15 mouse cellular contexts compared by ENCODE assay signal in the genomic region with DNA sequence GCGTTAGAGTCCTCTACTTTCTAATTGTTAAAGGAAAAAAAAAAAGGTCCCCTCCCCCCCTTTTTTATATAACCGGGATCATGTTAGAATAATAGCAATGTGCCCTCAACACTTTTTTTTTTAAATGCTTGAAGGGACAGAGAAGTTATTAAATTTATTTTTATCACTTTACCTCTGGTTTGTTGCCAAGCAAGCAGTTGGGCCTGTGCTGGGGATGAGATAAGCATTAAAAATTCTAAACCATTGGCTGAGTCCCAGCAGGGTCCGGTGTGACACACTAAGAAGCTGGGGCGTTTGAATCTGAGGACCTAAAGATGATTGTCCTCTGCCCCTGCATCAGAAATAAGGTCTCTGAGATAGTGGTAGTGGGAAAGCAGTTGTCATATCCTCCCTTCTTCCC.
DNase-seq lines count a peak whose midpoint lies in the region; ATAC-seq and TF ChIP-seq lines count a peak whose summit lies in the region.
"Had no signal": no experiment of that assay in that cellular context is flagged by ENCODE, and none has a peak within 500 bp of the region (broad histone marks: within the 10 kb centered on the region; RNA-seq: fewer than 3 reads in every experiment).

No protein-coding gene starts in this region.

- DNase-seq in cerebellum, adult 9-11 months = peak; percentile 7
- no peak for DNase-seq in cerebellum, adult 18-20 months
- no peak for DNase-seq in hindbrain, embryonic 14.5 days (ENCODE audit: low spot score)
- no peak for DNase-seq in midbrain, postnatal 0 days (ENCODE audit: low spot score)
- DNase-seq: gastrocnemius, adult 2 months; heart, adult 11 months; liver; thymus, postnatal 36 days had no signal

- 69% methylated on average over 4 of the region's 4 CpGs for WGBS in hindbrain, embryonic 14.5 days
- 82% methylated on average over 4 of the region's 4 CpGs for WGBS in hindbrain, embryonic 12.5 days
- 81% methylated on average over 4 of the region's 4 CpGs for WGBS in midbrain, embryonic 15.5 days
- 59% methylated on average over 4 of the region's 4 CpGs for WGBS in midbrain, postnatal 0 days

- no peak overlapping the region for H3K4me3 ChIP-seq in hindbrain, embryonic 14.5 days (replicated peaks; ENCODE audit: low read length)
- no peak overlapping the region for H3K4me3 ChIP-seq in hindbrain, embryonic 12.5 days
- no peak overlapping the region for H3K4me3 ChIP-seq in midbrain, embryonic 15.5 days
- no peak overlapping the region for H3K4me3 ChIP-seq in midbrain, postnatal 0 days (ENCODE audit: low read depth, low read length)
- H3K4me3 ChIP-seq: embryonic facial prominence, embryonic 13.5 days; forebrain, embryonic 12.5 days; gastrocnemius, adult 2 months; stomach, embryonic 15.5 days had no signal

- H3K4me1 ChIP-seq in hindbrain, embryonic 14.5 days (replicated peaks; ENCODE audit: control insufficient read depth, insufficient read depth, low read length) = no peaks in the 10 kb centered on the region
- H3K4me1 ChIP-seq in hindbrain, embryonic 12.5 days = no peaks in the 10 kb centered on the region
- no peaks in the 10 kb centered on the region for H3K4me1 ChIP-seq in midbrain, embryonic 15.5 days
- no peaks in the 10 kb centered on the region for H3K4me1 ChIP-seq in midbrain, postnatal 0 days (ENCODE audit: insufficient read depth, low read length)
- H3K4me1 ChIP-seq: embryonic facial prominence, embryonic 13.5 days; forebrain, embryonic 12.5 days; stomach, embryonic 15.5 days had no signal

- no peaks in the 10 kb centered on the region for H3K9me3 ChIP-seq in hindbrain, embryonic 14.5 days (ENCODE audit: control insufficient read depth, low read length)
- no peaks in the 10 kb centered on the region for H3K9me3 ChIP-seq in hindbrain, embryonic 12.5 days (replicated peaks)
- H3K9me3 ChIP-seq in midbrain, embryonic 15.5 days = no peaks in the 10 kb centered on the region
- H3K9me3 ChIP-seq in midbrain, postnatal 0 days (ENCODE audit: low read length) = no peaks in the 10 kb centered on the region
- H3K9me3 ChIP-seq: embryonic facial prominence, embryonic 13.5 days; forebrain, embryonic 12.5 days; stomach, embryonic 15.5 days had no signal

- H3K27me3 ChIP-seq in hindbrain, embryonic 14.5 days (ENCODE audit: control insufficient read depth, insufficient read depth, low read length) = no peaks in the 10 kb centered on the region
- H3K27me3 ChIP-seq in hindbrain, embryonic 12.5 days = no peaks in the 10 kb centered on the region
- no peaks in the 10 kb centered on the region for H3K27me3 ChIP-seq in midbrain, embryonic 15.5 days (replicated peaks)
- H3K27me3 ChIP-seq in midbrain, postnatal 0 days (ENCODE audit: insufficient read depth, low read length) = no peaks in the 10 kb centered on the region
- H3K27me3 ChIP-seq: forebrain, embryonic 12.5 days; stomach, embryonic 15.5 days had no signal

- H3K27ac ChIP-seq in hindbrain, embryonic 14.5 days = peak overlapping the region; percentile 47; the same call in 1 of the 2 replicates
- no peak overlapping the region for H3K27ac ChIP-seq in hindbrain, embryonic 12.5 days
- no peak overlapping the region for H3K27ac ChIP-seq in midbrain, embryonic 15.5 days
- H3K27ac ChIP-seq in midbrain, postnatal 0 days (ENCODE audit: low read depth, low read length) = no peak overlapping the region
- H3K27ac ChIP-seq: embryonic facial prominence, embryonic 13.5 days; forebrain, embryonic 12.5 days; gastrocnemius, adult 2 months; macrophage; stomach, embryonic 15.5 days had no signal

- H3K36me3 ChIP-seq in hindbrain, embryonic 14.5 days (replicated peaks; ENCODE audit: control insufficient read depth, insufficient read depth) = no peaks in the 10 kb centered on the region
- H3K36me3 ChIP-seq in hindbrain, embryonic 12.5 days = no peaks in the 10 kb centered on the region
- H3K36me3 ChIP-seq in midbrain, embryonic 15.5 days (replicated peaks) = no peaks in the 10 kb centered on the region
- no peaks in the 10 kb centered on the region for H3K36me3 ChIP-seq in midbrain, postnatal 0 days (ENCODE audit: insufficient read depth, low read length)
- H3K36me3 ChIP-seq: embryonic facial prominence, embryonic 13.5 days; forebrain, embryonic 12.5 days; stomach, embryonic 15.5 days had no signal

- ATAC-seq in hindbrain, embryonic 14.5 days (ENCODE audit: low FRiP score) = no peak
- ATAC-seq in hindbrain, embryonic 12.5 days (ENCODE audit: low FRiP score) = no peak
- peak; percentile 41; the same call in 1 of the 2 replicates for ATAC-seq in midbrain, embryonic 15.5 days (replicated peaks)
- ATAC-seq in midbrain, postnatal 0 days (ENCODE audit: low FRiP score) = no peak
- no peak for ATAC-seq in activated CD4-positive, CD25-positive, alpha-beta regulatory T cell, adult 4 months

- no peak overlapping the region for H3K9ac ChIP-seq in hindbrain, embryonic 14.5 days
- H3K9ac ChIP-seq in hindbrain, embryonic 12.5 days = no peak overlapping the region
- no peak overlapping the region for H3K9ac ChIP-seq in midbrain, embryonic 15.5 days
- H3K9ac ChIP-seq in midbrain, postnatal 0 days (replicated peaks; ENCODE audit: low read length, poor library complexity, severe bottlenecking) = no peak overlapping the region
- H3K9ac ChIP-seq: embryonic facial prominence, embryonic 13.5 days; forebrain, embryonic 12.5 days; stomach, embryonic 15.5 days had no signal

- no peak for TF ChIP-seq CTCF in midbrain, postnatal 0 days (IDR thresholded peaks at IDR 0.05)

- no peak overlapping the region for H3K4me2 ChIP-seq in hindbrain, embryonic 14.5 days (replicated peaks)
- no peak overlapping the region for H3K4me2 ChIP-seq in hindbrain, embryonic 12.5 days (replicated peaks)
- no peak overlapping the region for H3K4me2 ChIP-seq in midbrain, embryonic 15.5 days
- no peak overlapping the region for H3K4me2 ChIP-seq in midbrain, postnatal 0 days (ENCODE audit: low read depth, low read length, poor library complexity, severe bottlenecking)
- H3K4me2 ChIP-seq: embryonic facial prominence, embryonic 13.5 days; forebrain, embryonic 12.5 days; stomach, embryonic 15.5 days had no signal
